Comparison of ENCODE assay signal across 23 mouse cellular contexts in the genomic region with DNA sequence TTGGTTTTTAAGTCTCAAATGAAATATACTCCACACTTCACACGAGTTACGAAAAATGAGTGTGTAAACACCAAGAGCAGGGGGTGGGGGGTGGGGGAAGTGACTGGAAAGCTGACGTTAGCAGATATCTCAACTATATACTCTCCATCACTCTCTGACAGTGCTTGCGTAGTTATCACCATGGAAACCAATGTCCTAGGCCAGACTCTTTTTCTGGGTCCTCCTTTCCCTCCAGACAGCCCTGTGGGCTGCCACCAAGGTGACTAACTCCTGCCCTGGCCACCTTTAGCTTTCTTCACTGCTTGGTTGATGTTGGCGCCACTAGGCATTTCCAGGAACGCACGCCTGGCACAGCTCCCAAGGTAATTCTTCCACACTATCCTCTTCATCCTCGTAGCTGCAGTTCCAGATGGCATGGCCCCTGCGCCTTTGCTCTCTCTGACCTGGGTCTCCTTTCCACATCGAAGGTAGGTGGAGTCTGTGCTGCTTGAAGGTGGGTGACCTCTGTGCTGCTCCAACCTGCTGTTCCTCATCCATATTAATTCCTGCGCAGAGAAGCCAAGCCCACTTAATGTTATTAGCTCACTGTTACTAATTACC. TPM values are rescaled to one million over a fixed set of nuclear protein-coding genes. Genes with fewer than 3 reads are reported as not detected.
DNase-seq lines count a peak whose midpoint lies in the region; ATAC-seq and TF ChIP-seq lines count a peak whose summit lies in the region.
"Had no signal": no experiment of that assay in that cellular context is flagged by ENCODE, and none has a peak within 500 bp of the region (broad histone marks: within the 10 kb centered on the region; RNA-seq: fewer than 3 reads in every experiment).

No protein-coding gene starts in this region.

- no peak overlapping the region for H3K9ac ChIP-seq in forebrain, postnatal 0 days
- H3K9ac ChIP-seq in forebrain, embryonic 16.5 days (replicated peaks; ENCODE audit: low read depth, low read length): no peak overlapping the region
- H3K9ac ChIP-seq in midbrain, embryonic 11.5 days (ENCODE audit: low read length): no peak overlapping the region
- H3K9ac ChIP-seq in midbrain, postnatal 0 days (replicated peaks; ENCODE audit: low read length, poor library complexity, severe bottlenecking): no peak overlapping the region
- H3K9ac ChIP-seq in hindbrain, embryonic 16.5 days (ENCODE audit: low read depth, low read length): no peak overlapping the region
- H3K9ac ChIP-seq: embryonic facial prominence, embryonic 15.5 days; liver, embryonic 14.5 days; stomach, embryonic 15.5 days had no signal

- H3K4me1 ChIP-seq in forebrain, postnatal 0 days (ENCODE audit: insufficient read depth): no peaks in the 10 kb centered on the region
- H3K4me1 ChIP-seq in forebrain, embryonic 16.5 days (replicated peaks; ENCODE audit: control insufficient read depth, insufficient read depth, low read length): peaks cover 4% of the 10 kb centered on the region; the same call in 1 of the 2 replicates
- H3K4me1 ChIP-seq in midbrain, embryonic 11.5 days (ENCODE audit: control insufficient read depth, insufficient read depth, low read length): no peaks in the 10 kb centered on the region
- no peaks in the 10 kb centered on the region for H3K4me1 ChIP-seq in midbrain, postnatal 0 days (ENCODE audit: insufficient read depth, low read length)
- peaks cover 5% of the 10 kb centered on the region; the same call in 1 of the 2 replicates for H3K4me1 ChIP-seq in hindbrain, embryonic 16.5 days (ENCODE audit: control insufficient read depth, insufficient read depth, low read depth, low read length)

- no peak for ATAC-seq in forebrain, postnatal 0 days
- no peak for ATAC-seq in forebrain, embryonic 16.5 days
- no peak for ATAC-seq in midbrain, embryonic 11.5 days (ENCODE audit: low FRiP score)
- no peak for ATAC-seq in midbrain, postnatal 0 days (ENCODE audit: low FRiP score)
- ATAC-seq in hindbrain, embryonic 16.5 days: peak; percentile 77
- ATAC-seq: activated CD4-positive, CD25-positive, alpha-beta regulatory T cell, adult 4 months; CD4-positive, CD25-positive, alpha-beta regulatory T cell, adult 4 months had no signal

- no peak overlapping the region for H3K4me3 ChIP-seq in forebrain, postnatal 0 days (ENCODE audit: low read depth, low read length)
- no peak overlapping the region for H3K4me3 ChIP-seq in forebrain, embryonic 16.5 days (replicated peaks; ENCODE audit: low read length)
- H3K4me3 ChIP-seq in midbrain, embryonic 11.5 days (ENCODE audit: low read depth, low read length): no peak overlapping the region
- H3K4me3 ChIP-seq in midbrain, postnatal 0 days (ENCODE audit: low read depth, low read length): no peak overlapping the region
- H3K4me3 ChIP-seq in hindbrain, embryonic 16.5 days (ENCODE audit: low read length): no peak overlapping the region
- H3K4me3 ChIP-seq: embryonic facial prominence, embryonic 15.5 days; gastrocnemius, adult 2 months; layer of hippocampus, adult 2 months; stomach, embryonic 15.5 days had no signal

- no peak overlapping the region for H3K27ac ChIP-seq in forebrain, postnatal 0 days (ENCODE audit: low read depth, low read length)
- no peak overlapping the region for H3K27ac ChIP-seq in forebrain, embryonic 16.5 days (ENCODE audit: low read length)
- H3K27ac ChIP-seq in midbrain, embryonic 11.5 days (ENCODE audit: low read depth, low read length): no peak overlapping the region
- H3K27ac ChIP-seq in midbrain, postnatal 0 days (ENCODE audit: low read depth, low read length): no peak overlapping the region
- no peak overlapping the region for H3K27ac ChIP-seq in hindbrain, embryonic 16.5 days (ENCODE audit: low read depth, low read length)
- H3K27ac ChIP-seq: embryonic facial prominence, embryonic 15.5 days; gastrocnemius, adult 2 months; layer of hippocampus, adult 2 months; liver, embryonic 14.5 days; stomach, embryonic 15.5 days had no signal

- TF ChIP-seq CTCF in forebrain, postnatal 0 days (IDR thresholded peaks at IDR 0.05; ENCODE audit: low read depth): no peak
- TF ChIP-seq CTCF in midbrain, postnatal 0 days (IDR thresholded peaks at IDR 0.05): no peak

- H3K9me3 ChIP-seq in forebrain, postnatal 0 days (ENCODE audit: low read length): no peaks in the 10 kb centered on the region
- no peaks in the 10 kb centered on the region for H3K9me3 ChIP-seq in forebrain, embryonic 16.5 days (ENCODE audit: control insufficient read depth, low read length)
- H3K9me3 ChIP-seq in midbrain, embryonic 11.5 days (ENCODE audit: control insufficient read depth, low read length): no peaks in the 10 kb centered on the region
- H3K9me3 ChIP-seq in midbrain, postnatal 0 days (ENCODE audit: low read length): no peaks in the 10 kb centered on the region
- H3K9me3 ChIP-seq in hindbrain, embryonic 16.5 days (ENCODE audit: control insufficient read depth, low read length): no peaks in the 10 kb centered on the region
- H3K9me3 ChIP-seq: embryonic facial prominence, embryonic 15.5 days; stomach, embryonic 15.5 days had no signal

- WGBS in forebrain, postnatal 0 days: 72% methylated on average over 11 of the region's 11 CpGs
- 74% methylated on average over 11 of the region's 11 CpGs for WGBS in forebrain, embryonic 16.5 days
- WGBS in midbrain, embryonic 11.5 days: 75% methylated on average over 11 of the region's 11 CpGs
- WGBS in midbrain, postnatal 0 days: 69% methylated on average over 11 of the region's 11 CpGs
- 53% methylated on average over 11 of the region's 11 CpGs for WGBS in hindbrain, embryonic 16.5 days

- no peaks in the 10 kb centered on the region for H3K27me3 ChIP-seq in forebrain, postnatal 0 days (ENCODE audit: insufficient read depth, low read length)
- H3K27me3 ChIP-seq in forebrain, embryonic 16.5 days (replicated peaks; ENCODE audit: control insufficient read depth, insufficient read depth, low read length): no peaks in the 10 kb centered on the region
- H3K27me3 ChIP-seq in midbrain, embryonic 11.5 days (ENCODE audit: control insufficient read depth, insufficient read depth, low read length): no peaks in the 10 kb centered on the region
- H3K27me3 ChIP-seq in midbrain, postnatal 0 days (ENCODE audit: insufficient read depth, low read length): no peaks in the 10 kb centered on the region
- no peaks in the 10 kb centered on the region for H3K27me3 ChIP-seq in hindbrain, embryonic 16.5 days (replicated peaks; ENCODE audit: control insufficient read depth, insufficient read depth, low read length)
- H3K27me3 ChIP-seq: embryonic facial prominence, embryonic 15.5 days; stomach, embryonic 15.5 days had no signal

- DNase-seq in adrenal gland, postnatal 10 days: peak; percentile 28
- no peak for DNase-seq in adrenal gland, adult 18-20 months (ENCODE audit: low spot score in 2 of 2)
- DNase-seq in forebrain, postnatal 0 days: peak; percentile 10
- peak; percentile 26 for DNase-seq in midbrain, embryonic 11.5 days (ENCODE audit: low spot score, missing footprints)
- no peak for DNase-seq in midbrain, postnatal 0 days (ENCODE audit: low spot score)
- no peak for DNase-seq in frontal cortex, postnatal 10 days (ENCODE audit: low spot score in 2 of 2)
- DNase-seq: cerebellum, postnatal 10 days; gastrocnemius, adult 2 months; heart, postnatal 10 days; kidney, adult 8-10 months; kidney, postnatal 14 days; layer of hippocampus, postnatal 36 days; right cerebral cortex, postnatal 25 days; thymus, adult 2 months had no signal

- no peak overlapping the region for H3K4me2 ChIP-seq in forebrain, postnatal 0 days (ENCODE audit: low read depth)
- H3K4me2 ChIP-seq in forebrain, embryonic 16.5 days (ENCODE audit: low read length): no peak overlapping the region
- no peak overlapping the region for H3K4me2 ChIP-seq in midbrain, embryonic 11.5 days
- H3K4me2 ChIP-seq in midbrain, postnatal 0 days (ENCODE audit: low read depth, low read length, poor library complexity, severe bottlenecking): no peak overlapping the region
- no peak overlapping the region for H3K4me2 ChIP-seq in hindbrain, embryonic 16.5 days (ENCODE audit: low read length)
- H3K4me2 ChIP-seq: embryonic facial prominence, embryonic 15.5 days; heart, embryonic 11.5 days; stomach, embryonic 15.5 days had no signal

- no peaks in the 10 kb centered on the region for H3K36me3 ChIP-seq in forebrain, postnatal 0 days (ENCODE audit: insufficient read depth)
- H3K36me3 ChIP-seq in forebrain, embryonic 16.5 days (ENCODE audit: control insufficient read depth, insufficient read depth): no peaks in the 10 kb centered on the region
- no peaks in the 10 kb centered on the region for H3K36me3 ChIP-seq in midbrain, embryonic 11.5 days (ENCODE audit: control insufficient read depth, insufficient read depth, low read length)
- H3K36me3 ChIP-seq in midbrain, postnatal 0 days (ENCODE audit: insufficient read depth, low read length): no peaks in the 10 kb centered on the region
- H3K36me3 ChIP-seq in hindbrain, embryonic 16.5 days (ENCODE audit: control insufficient read depth, insufficient read depth, low read length): no peaks in the 10 kb centered on the region
- H3K36me3 ChIP-seq: embryonic facial prominence, embryonic 15.5 days; stomach, embryonic 15.5 days had no signal

RNA-seq across cellular contexts. Expression of gene Mdm1, which starts 29.2 kb away (rescaled TPM):
- total RNA-seq in adrenal gland, postnatal 10 days (2021): 10 to 100 TPM; 15.5 to 17.8 TPM
- 10 to 100 TPM; 10.9 to 11.4 TPM for total RNA-seq in adrenal gland, adult 18-20 months (2021)
- total RNA-seq in forebrain, postnatal 0 days (2014; rRNA removed): 29.2 and 43.0 TPM in 2 replicates
- polyA plus RNA-seq in forebrain, postnatal 0 days (2015; fragmentation: Nextera tagmentation; extraction: Ambion mirVana): 17.0 and 22.7 TPM in 2 replicates
- 32.7 and 36.8 TPM in 2 replicates for polyA plus RNA-seq in forebrain, embryonic 16.5 days (2015; fragmentation: Nextera tagmentation; extraction: Ambion mirVana)
- 56.7 and 59.0 TPM in 2 replicates for polyA plus RNA-seq in midbrain, embryonic 11.5 days (2014; fragmentation: Nextera tagmentation; extraction: Ambion mirVana)
- total RNA-seq in midbrain, postnatal 0 days (2014; rRNA removed): 22.7 and 32.9 TPM in 2 replicates
- 15.8 and 19.1 TPM in 2 replicates for polyA plus RNA-seq in midbrain, postnatal 0 days (2015; fragmentation: Nextera tagmentation; extraction: Ambion mirVana)
- 27.9 TPM in 2 replicates for polyA plus RNA-seq in hindbrain, embryonic 16.5 days (2015; fragmentation: Nextera tagmentation; extraction: Ambion mirVana)

Comparison
In these comparisons a context has a peak if more than half of its experiments do, and no peak if none do; other contexts are left out.
1. DNase-seq: peak in adrenal gland, postnatal 10 days (single experiment), forebrain, postnatal 0 days (single experiment) and midbrain, embryonic 11.5 days (single experiment); none in adrenal gland, adult 18-20 months (0 of 2), midbrain, postnatal 0 days (single experiment) and frontal cortex, postnatal 10 days (0 of 2).